Mouse (Mus musculus): Measurements from ENCODE around the gene Zfhx3. TPM values are rescaled to one million over a fixed set of nuclear protein-coding genes. Genes with fewer than 3 reads are reported as not detected.

Gene Zfhx3
- total and polyA plus RNA-seq, 3 experiments, result 0.23 to 2.5 TPM; not detected in 1

- Histone ChIP-seq H3K36me3 (ENCODE audit: control insufficient read depth in 1 of 2, insufficient read depth in 2 of 2, low read length in 2 of 2) (no peaks in the 10 kb centered on the region), H3K27me3 (ENCODE audit: control insufficient read depth in 1 of 2, insufficient read depth in 2 of 2, low read length in 2 of 2) (no peaks in the 10 kb centered on the region), H3K4me1 (ENCODE audit: control insufficient read depth in 1 of 2, insufficient read depth in 2 of 2, low read length in 2 of 2) (no peaks in the 10 kb centered on the region), H3K9me3 (replicated peaks; ENCODE audit: insufficient read depth, low read length) (no peaks in the 10 kb centered on the region), H3K79me2 (ENCODE audit: control insufficient read depth, insufficient read depth, low read length, poor library complexity) (no peaks in the 10 kb centered on the region), H3K27ac (ENCODE audit: control insufficient read depth, low read depth, low read length) (no peak overlapping the region), H3K4me3 (ENCODE audit: control insufficient read depth in 1 of 2, insufficient read depth in 1 of 2, low read depth in 2 of 2, low read length in 2 of 2) (no peak overlapping the region), H3K9ac (ENCODE audit: control insufficient read depth, low read depth, low read length, poor library complexity, severe bottlenecking) (no peak overlapping the region)
- DNase-seq (ENCODE audit: low read depth, low spot score), result no peak
- no peak for TF ChIP-seq MYB (IDR thresholded peaks at IDR 0.05; ENCODE audit: low read depth, low read length)
- no peak for TF ChIP-seq RCOR1 (IDR thresholded peaks at IDR 0.05; ENCODE audit: low read depth, low read length)
- no peak for TF ChIP-seq MAX (IDR thresholded peaks at IDR 0.05; ENCODE audit: low read length)
- TF ChIP-seq ZKSCAN1 (IDR thresholded peaks at IDR 0.05; ENCODE audit: low read depth, low read length), result no peak
- TF ChIP-seq RAD21 (IDR thresholded peaks at IDR 0.05; ENCODE audit: low read depth, low read length), result no peak
- TF ChIP-seq ZC3H11A (IDR thresholded peaks at IDR 0.05; ENCODE audit: low read depth, low read length), result no peak
- no peak for TF ChIP-seq ETS1 (IDR thresholded peaks at IDR 0.05; ENCODE audit: low read depth, low read length)
- TF ChIP-seq SIN3A (IDR thresholded peaks at IDR 0.05; ENCODE audit: low read length), result no peak
- TF ChIP-seq MEF2A (IDR thresholded peaks at IDR 0.05; ENCODE audit: extremely low read depth, insufficient replicate concordance, low read depth, low read length, poor library complexity, severe bottlenecking), result no peak
- no peak for TF ChIP-seq POLR2AphosphoS5 (IDR thresholded peaks at IDR 0.05; ENCODE audit: borderline replicate concordance, low read depth, low read length)
- TF ChIP-seq GABPA (IDR thresholded peaks at IDR 0.05; ENCODE audit: low read depth, low read length), result no peak
These were observed 481.9 kb downstream of the Zfhx3 start for GRCm38 (mm10) chr8:108424337-108424736.

GRCm38 (mm10) chr8:108433321-108433720 lies 490.9 kb downstream of the Zfhx3 start:
- TF ChIP-seq USF1 (IDR thresholded peaks at IDR 0.05; ENCODE audit: low read depth, low read length) (no peak), POLR2AphosphoS2 (IDR thresholded peaks at IDR 0.05; ENCODE audit: low read length) (no peak)
- Histone ChIP-seq H3K27ac (ENCODE audit: control insufficient read depth, low read depth, low read length) (no peak overlapping the region), H3K27me3 (ENCODE audit: control insufficient read depth in 1 of 2, insufficient read depth in 2 of 2, low read length in 2 of 2) (no peaks in the 10 kb centered on the region), H3K9ac (ENCODE audit: control insufficient read depth, low read depth, low read length, poor library complexity, severe bottlenecking) (no peak overlapping the region), H3K4me3 (ENCODE audit: control insufficient read depth in 1 of 2, insufficient read depth in 1 of 2, low read depth in 2 of 2, low read length in 2 of 2) (no peak overlapping the region), H3K4me1 (ENCODE audit: control insufficient read depth in 1 of 2, insufficient read depth in 2 of 2, low read length in 2 of 2) (no peaks in the 10 kb centered on the region), H3K36me3 (ENCODE audit: control insufficient read depth in 1 of 2, insufficient read depth in 2 of 2, low read length in 2 of 2) (no peaks in the 10 kb centered on the region), H3K79me2 (ENCODE audit: control insufficient read depth, insufficient read depth, low read length, poor library complexity) (no peaks in the 10 kb centered on the region), H3K9me3 (replicated peaks; ENCODE audit: insufficient read depth, low read length) (no peaks in the 10 kb centered on the region)
- no peak for DNase-seq (ENCODE audit: low read depth, low spot score)

GRCm38 (mm10) chr8:108434510-108434909 lies 492.1 kb downstream of the Zfhx3 start:
- Histone ChIP-seq H3K9me3 (replicated peaks; ENCODE audit: insufficient read depth, low read length) (no peaks in the 10 kb centered on the region), H3K27ac (ENCODE audit: control insufficient read depth, low read depth, low read length) (no peak overlapping the region), H3K27me3 (ENCODE audit: control insufficient read depth in 1 of 2, insufficient read depth in 2 of 2, low read length in 2 of 2) (no peaks in the 10 kb centered on the region), H3K4me1 (ENCODE audit: control insufficient read depth in 1 of 2, insufficient read depth in 2 of 2, low read length in 2 of 2) (no peaks in the 10 kb centered on the region), H3K36me3 (ENCODE audit: control insufficient read depth in 1 of 2, insufficient read depth in 2 of 2, low read length in 2 of 2) (no peaks in the 10 kb centered on the region), H3K9ac (ENCODE audit: control insufficient read depth, low read depth, low read length, poor library complexity, severe bottlenecking) (no peak overlapping the region), H3K4me3 (ENCODE audit: control insufficient read depth in 1 of 2, insufficient read depth in 1 of 2, low read depth in 2 of 2, low read length in 2 of 2) (no peak overlapping the region), H3K79me2 (ENCODE audit: control insufficient read depth, insufficient read depth, low read length, poor library complexity) (no peaks in the 10 kb centered on the region)
- TF ChIP-seq MYB (IDR thresholded peaks at IDR 0.05; ENCODE audit: low read depth, low read length), result no peak
- no peak for TF ChIP-seq POLR2AphosphoS2 (IDR thresholded peaks at IDR 0.05; ENCODE audit: low read length)
- TF ChIP-seq POLR2AphosphoS5 (IDR thresholded peaks at IDR 0.05; ENCODE audit: borderline replicate concordance, low read depth, low read length), result no peak
- TF ChIP-seq ZNF384 (IDR thresholded peaks at IDR 0.05; ENCODE audit: low read depth, low read length), result no peak
- TF ChIP-seq ZMIZ1 (IDR thresholded peaks at IDR 0.05; ENCODE audit: low read depth, low read length), result no peak
- TF ChIP-seq MAZ (IDR thresholded peaks at IDR 0.05; ENCODE audit: low read depth, low read length), result no peak
- no peak for TF ChIP-seq NRF1 (IDR thresholded peaks at IDR 0.05; ENCODE audit: insufficient read depth, low read depth, low read length, poor library complexity, severe bottlenecking)
- no peak for TF ChIP-seq EP300 (IDR thresholded peaks at IDR 0.05; ENCODE audit: low read depth in 1 of 2, low read length in 2 of 2)
- DNase-seq (ENCODE audit: low read depth, low spot score), result no peak

Data from MEL (cell line).